Mouse (Mus musculus) neural tube, embryonic 11.5 days (tissue): Measurements from ENCODE around the gene Nr0b2. TPM values are rescaled to one million over a fixed set of nuclear protein-coding genes. Genes with fewer than 3 reads are reported as not detected.

Experiments
- ATAC-seq: fragments of 200-750 bp; cut with Nextera tagmentation; 2 replicates; pipeline ENCODE4 v1.8.0; 2017; ENCODE audit warnings: moderate number of reproducible peaks, mild to moderate bottlenecking, moderate TSS enrichment, moderate library complexity; ENCODE audit not compliant: insufficient read depth, low FRiP score, low TSS enrichment
- DNase-seq: peaks from one replicate; pipeline ENCODE4 v3.0.0-alpha.2; 2015; ENCODE audit warnings: low spot score
- H3K27ac ChIP-seq: fragments of 300-500 bp; sonication (generic); 2 replicates; pipeline ENCODE4 v1.5.1; 2014; ENCODE audit warnings: low read depth, mild to moderate bottlenecking, low read length
- H3K27me3 ChIP-seq: fragments of 300-500 bp; sonication (generic); 2 replicates; pipeline ENCODE4 v1.6.1; 2014; ENCODE audit warnings: mild to moderate bottlenecking, low read length, mixed read lengths; ENCODE audit not compliant: control insufficient read depth, insufficient read depth
- H3K36me3 ChIP-seq: fragments of 300-500 bp; sonication (generic); 2 replicates; pipeline ENCODE4 v1.6.1; 2014; ENCODE audit warnings: mild to moderate bottlenecking, low read length, moderate library complexity, mixed read lengths; ENCODE audit not compliant: control insufficient read depth, insufficient read depth
- H3K4me1 ChIP-seq: fragments of 300-500 bp; sonication (generic); 2 replicates; pipeline ENCODE4 v1.6.1; 2014; ENCODE audit warnings: low read length, mixed read lengths; ENCODE audit not compliant: control insufficient read depth, insufficient read depth
- H3K4me2 ChIP-seq: fragments of 300-500 bp; sonication (generic); 2 replicates; pipeline ENCODE4 v1.6.1; 2014; ENCODE audit warnings: low read depth, mild to moderate bottlenecking, moderate library complexity
- H3K4me3 ChIP-seq: fragments of 300-500 bp; sonication (generic); 2 replicates; pipeline ENCODE4 v1.5.1; 2014; ENCODE audit warnings: low read depth, low read length
- H3K9ac ChIP-seq: fragments of 300-500 bp; sonication (generic); 2 replicates; pipeline ENCODE4 v1.6.1; 2014; ENCODE audit warnings: mild to moderate bottlenecking, low read length
- H3K9me3 ChIP-seq: fragments of 300-500 bp; sonication (generic); 2 replicates; pipeline ENCODE4 v1.6.1; 2016; ENCODE audit warnings: low read length; ENCODE audit not compliant: control insufficient read depth
- WGBS: fragments of 180-500 bp; shearing (Covaris S2); extraction: QIAGEN DNeasy Blood & Tissue Kit; methylation state at CpG from one replicate; pipeline ENCODE4 v1.1.7; 2014; 5-methylcytosine and 5-hydroxymethylcytosine counted together
- microRNA-seq: library from miRNA; unstranded; fragments of <30 nt; microRNA quantifications from one replicate; pipeline ENCODE4, GENCODE M21; 2016
- polyA plus RNA-seq: library from polyadenylated mRNA; unstranded; fragments of >200 nt; fragmentation: Nextera tagmentation; extraction: Ambion mirVana; gene quantifications from 2 replicates; pipeline ENCODE4 v1.2.1, GENCODE M21; 2014

The Nr0b2 gene
- polyA plus RNA-seq, 1 experiment from 2014 or later, result not detected

- Histone ChIP-seq H3K4me3 (no peak overlapping the region), H3K4me2 (no peak overlapping the region), H3K27ac (no peak overlapping the region), H3K4me1 (no peaks in the 10 kb centered on the region), H3K9me3 (no peaks in the 10 kb centered on the region), H3K36me3 (peaks cover 2% of the 10 kb centered on the region; the same call in 1 of the 2 replicates), H3K27me3 (peaks cover 19% of the 10 kb centered on the region), H3K9ac (no peak overlapping the region)
- no peak for ATAC-seq
- WGBS, result 62% methylated on average over 9 of the region's 9 CpGs
- DNase-seq, result no peak
These were observed 52.2 kb downstream of the Nr0b2 start for GRCm38 (mm10) chr4:133605330-133605729.

Small RNA genes lying within 50 kb of the gene (microRNA-seq; reads per million reads assigned to microRNA genes)
- gene Gm23158, result not detected

Other genes starting within 250 kb of the Nr0b2 start
- 26.4 and 27.0 TPM in 2 replicates for gene Wdtc1, start 199.9 kb upstream of the Nr0b2 start, polyA plus RNA-seq
- 6.9 TPM in 2 replicates for gene Slc9a1, start 183.7 kb upstream of the Nr0b2 start, polyA plus RNA-seq
- gene Tent5b, start 73.2 kb upstream of the Nr0b2 start, polyA plus RNA-seq, result 0.20 and 0.38 TPM in 2 replicates
- 2.0 and 2.7 TPM in 2 replicates for gene Trnp1, start 54.8 kb upstream of the Nr0b2 start, polyA plus RNA-seq
- 1.4 and 2.1 TPM in 2 replicates for gene Kdf1, start 34.4 kb upstream of the Nr0b2 start, polyA plus RNA-seq
- 301 and 305 TPM in 2 replicates for gene Nudc, start 7.4 kb upstream of the Nr0b2 start, polyA plus RNA-seq
- 8.5 and 10.7 TPM in 2 replicates for gene Gpatch3, start 21.4 kb downstream of the Nr0b2 start, polyA plus RNA-seq
- 24.6 and 31.9 TPM in 2 replicates for gene Gpn2, start 31.0 kb downstream of the Nr0b2 start, polyA plus RNA-seq
- 18.6 and 19.3 TPM in 2 replicates for gene Sfn, start 48.8 kb downstream of the Nr0b2 start, polyA plus RNA-seq
- gene Zdhhc18, start 96.8 kb downstream of the Nr0b2 start, polyA plus RNA-seq, result 3.5 and 5.5 TPM in 2 replicates
- gene Pigv, start 119.3 kb downstream of the Nr0b2 start, polyA plus RNA-seq, result 9.2 and 11.9 TPM in 2 replicates
- 42.5 and 43.1 TPM in 2 replicates for gene Arid1a, start 203.4 kb downstream of the Nr0b2 start, polyA plus RNA-seq